Mouse (Mus musculus): ENCODE results near the gene Sympk. TPM values are rescaled to one million over a fixed set of nuclear protein-coding genes. Genes with fewer than 3 reads are reported as not detected.

The Sympk gene
- 10 to 100 TPM; 64.6 to 66.5 TPM for total RNA-seq (2021)
- long read RNA-seq, experiment 1, full-length matches to known transcripts, result 1 of 7 reads
- long read RNA-seq, experiment 1, partial matches to known transcripts, result 4 of 7 reads
- long read RNA-seq, experiment 1, other reads (novel, unspliced or antisense), result 2 of 7 reads
- long read RNA-seq, experiment 2, full-length matches to known transcripts, result 1 of 9 reads
- long read RNA-seq, experiment 2, partial matches to known transcripts, result 4 of 9 reads
- long read RNA-seq, experiment 2, other reads (novel, unspliced or antisense), result 4 of 9 reads

DNA sequence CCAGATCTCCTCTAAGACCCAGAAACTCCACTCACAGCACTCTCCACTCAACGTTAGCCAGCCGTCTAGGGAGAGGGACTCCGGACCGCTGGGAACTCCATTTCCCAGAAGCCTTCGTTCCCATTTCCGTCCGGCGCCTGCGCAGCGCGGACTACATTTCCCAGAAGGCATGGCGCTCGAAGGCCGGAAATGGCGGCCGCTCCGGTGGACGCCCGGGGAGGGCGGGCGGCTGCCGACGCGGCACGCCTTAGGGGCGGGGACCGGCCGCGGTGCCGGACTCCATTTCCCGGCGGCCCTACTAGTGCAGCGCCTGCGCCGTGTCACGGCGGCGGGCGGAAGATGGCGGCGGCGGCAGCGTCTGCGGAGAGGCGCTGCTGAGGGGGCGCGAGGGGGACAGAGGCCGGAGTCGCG lies at the start of gene Sympk:
TSS of gene Sympk (plus strand) at position 282 of the 411 bp plus-strand sequence.
- intact Hi-C loops (cut with DNase I), result no loop called here
- peak; percentile 96 to 97 for DNase-seq

- intact Hi-C loops (cut with DNase I), result no loop called here
Observed at GRCm38 (mm10) chr7:18978381-18978780, 45.8 kb upstream of the Sympk start.

DNA sequence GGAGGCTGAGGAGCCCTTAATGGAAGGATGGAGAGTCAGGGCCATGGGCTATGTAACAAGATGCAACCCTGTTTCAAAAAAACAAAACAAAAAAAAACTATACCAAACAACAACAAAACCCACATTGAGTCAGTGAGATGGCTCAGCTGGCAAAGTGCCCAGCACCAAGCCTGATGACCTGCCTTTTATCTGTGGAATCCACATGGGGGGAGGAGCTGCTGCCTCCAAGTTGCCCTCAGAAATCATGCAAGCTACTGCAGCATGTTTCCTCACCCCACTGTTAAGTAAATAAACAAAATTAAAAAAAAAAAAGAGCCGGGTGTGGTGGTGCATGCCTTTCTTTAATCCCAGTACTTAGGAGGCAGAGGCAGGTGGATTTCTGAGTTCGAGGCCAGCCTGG lies 37.7 kb upstream of the Sympk start:
- intact Hi-C loops (cut with DNase I), result no loop called here
- DNase-seq, result no peak

More at GRCm38 (mm10) chr7:18978381-18978780, 45.8 kb upstream of the Sympk start:
- DNase-seq, result no peak

DNA sequence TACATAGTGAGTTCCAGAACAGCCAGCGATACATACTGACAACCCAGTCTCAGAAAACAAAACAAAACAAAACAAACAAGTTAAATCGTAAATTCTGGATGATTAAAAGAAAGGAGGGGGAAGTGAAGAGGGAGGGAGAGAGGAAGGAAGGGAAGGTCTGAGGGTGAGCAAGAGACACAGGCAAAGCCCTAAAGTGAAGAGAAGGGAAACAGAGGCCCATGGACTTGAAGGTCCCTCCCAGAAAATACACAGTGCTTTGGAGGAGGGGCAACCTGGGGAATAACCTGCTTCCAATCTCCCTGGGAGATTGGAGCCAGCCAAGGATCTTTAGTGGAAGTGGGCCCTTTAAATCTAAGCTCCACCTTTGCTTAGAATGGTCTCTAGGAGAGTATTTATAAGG lies 37.1 kb upstream of the Sympk start, which contains the start of gene Nanos2:
TSS of gene Nanos2 (plus strand) at position 301 of the 400 bp plus-strand sequence.
- DNase-seq, result no peak
- intact Hi-C loops (cut with DNase I), result no loop called here

- DNase-seq, result no peak
- intact Hi-C loops (cut with DNase I), result no loop called here
Observed at GRCm38 (mm10) chr7:18987747-18988146, 36.4 kb upstream of the Sympk start.

DNA sequence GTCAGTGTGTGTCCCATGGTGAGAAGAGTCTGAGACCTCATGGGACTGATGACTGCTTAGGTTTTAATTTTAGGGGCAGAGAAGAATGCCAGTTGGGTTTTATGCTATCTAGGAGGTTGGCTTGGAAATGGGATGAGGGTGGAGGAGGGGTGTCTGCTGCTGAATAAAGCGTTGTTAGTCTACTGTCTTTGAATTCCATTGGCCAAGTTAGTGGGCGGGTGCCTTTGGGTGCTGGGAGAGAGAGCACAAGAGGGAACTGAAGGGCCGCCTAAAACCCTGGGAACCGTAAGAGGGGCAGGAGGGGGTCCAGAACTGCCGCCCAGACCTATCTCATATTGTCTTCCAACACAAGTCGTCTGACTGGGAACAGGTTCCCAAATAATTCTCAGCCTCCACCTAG lies 35.4 kb upstream of the Sympk start:
- DNase-seq, result no peak
- intact Hi-C loops (cut with DNase I), result no loop called here

- intact Hi-C loops (cut with DNase I), result no loop called here
- DNase-seq, result no peak
Observed at GRCm38 (mm10) chr7:18989995-18990394, 34.2 kb upstream of the Sympk start.

GRCm38 (mm10) chr7:18990601-18991295 lies 33.4 kb upstream of the Sympk start, which contains the start of gene Mypop:
Gene Mypop (plus strand): TSS chr7:18991245.
- DNase-seq, result peak; percentile 99
- intact Hi-C loops (cut with DNase I), result no loop called here

GRCm38 (mm10) chr7:18991660-18992293 lies 32.4 kb upstream of the Sympk start:
- intact Hi-C loops (cut with DNase I), result no loop called here
- DNase-seq, result peak in 1 of 2 experiments; percentile 24

GRCm38 (mm10) chr7:18992294-18992675 lies 31.9 kb upstream of the Sympk start:
- intact Hi-C loops (cut with DNase I), result no loop called here
- DNase-seq, result peak in 1 of 2 experiments; percentile 43

DNA sequence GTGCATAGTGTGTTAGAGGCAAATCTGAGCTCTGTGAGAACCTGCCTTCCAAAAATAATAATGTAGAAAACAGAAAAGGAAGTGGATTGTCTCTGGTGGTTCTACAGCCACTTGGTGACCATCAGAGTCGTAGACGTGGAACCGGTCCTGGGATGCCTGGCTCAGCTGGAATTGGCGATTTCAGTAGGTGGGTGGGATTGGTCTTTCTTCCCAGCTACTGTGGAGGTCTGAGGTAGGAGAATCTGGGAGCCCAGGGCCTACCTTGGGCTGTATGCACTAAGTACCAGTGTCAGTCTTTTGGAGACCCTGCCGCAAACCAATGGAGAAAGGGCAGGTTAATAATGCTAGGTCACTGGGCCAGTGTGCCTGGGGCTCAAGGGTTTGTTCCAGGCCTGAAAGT lies 31.1 kb upstream of the Sympk start:
- intact Hi-C loops (cut with DNase I), result no loop called here
- DNase-seq, result no peak

GRCm38 (mm10) chr7:18998835-18999234 lies 25.3 kb upstream of the Sympk start:
- intact Hi-C loops (cut with DNase I), result no loop called here
- no peak for DNase-seq

GRCm38 (mm10) chr7:19000421-19000820 lies 23.8 kb upstream of the Sympk start:
- intact Hi-C loops (cut with DNase I), result no loop called here
- peak in 1 of 2 experiments; percentile 26 for DNase-seq

DNA sequence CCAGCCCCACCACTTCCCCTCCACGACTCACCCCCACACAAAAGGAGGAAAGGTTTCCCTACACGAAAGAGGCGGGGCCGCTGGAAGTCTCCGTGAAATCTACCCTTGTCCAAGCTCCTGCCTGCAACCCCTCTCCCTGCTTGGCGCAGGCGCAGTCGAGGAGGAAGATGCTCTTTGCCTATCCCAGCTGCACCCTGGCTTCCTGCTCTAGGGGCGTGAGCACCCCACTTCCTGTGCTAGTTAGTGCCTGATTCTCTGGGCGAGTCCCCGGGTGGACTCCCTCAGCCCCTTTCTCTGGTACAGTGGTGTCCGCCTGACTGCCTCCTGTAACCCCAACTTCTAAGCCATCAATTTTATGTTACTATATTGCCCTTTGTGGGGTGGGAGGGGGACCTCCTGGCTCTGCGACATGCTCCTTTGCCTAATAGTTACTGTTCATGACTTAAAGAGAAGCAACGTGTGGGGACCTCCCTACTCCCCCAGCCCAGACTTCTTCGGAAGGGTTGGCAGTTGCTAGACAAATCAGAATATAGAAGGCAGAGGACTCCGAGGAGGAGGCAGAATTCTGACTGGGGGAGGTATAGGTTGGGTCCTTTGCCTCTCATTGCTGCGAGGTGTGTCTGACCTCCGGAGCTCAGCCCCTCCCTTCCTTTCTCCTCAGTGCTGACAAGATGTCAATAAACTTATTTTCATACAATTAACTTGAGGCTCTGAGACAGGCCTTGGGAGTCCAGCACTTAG lies 22.9 kb upstream of the Sympk start:
- intact Hi-C loops (cut with DNase I), result no loop called here
- peak; percentile 78 to 80 for DNase-seq

DNA sequence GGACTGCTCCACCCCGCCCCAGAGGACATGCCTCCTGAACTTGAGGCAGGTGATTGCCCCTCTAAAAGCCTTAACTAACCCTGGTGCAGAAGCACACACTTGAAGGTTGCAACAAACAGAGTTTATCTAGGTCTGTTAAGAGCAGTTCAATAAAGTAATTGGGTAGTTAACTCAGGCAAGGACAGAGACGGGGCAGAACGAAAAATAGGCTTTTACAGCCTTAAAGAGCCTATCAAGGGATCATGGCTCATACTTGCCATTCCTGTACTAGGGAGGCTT lies 22.4 kb upstream of the Sympk start:
- intact Hi-C loops (cut with DNase I), result no loop called here
- no peak for DNase-seq

- DNase-seq, result no peak
- intact Hi-C loops (cut with DNase I), result no loop called here
Observed at GRCm38 (mm10) chr7:19002115-19002514, 22.1 kb upstream of the Sympk start.

- intact Hi-C loops (cut with DNase I), result no loop called here
- peak; percentile 61 to 77 for DNase-seq
Observed at GRCm38 (mm10) chr7:19002848-19003498, 21.2 kb upstream of the Sympk start.

DNA sequence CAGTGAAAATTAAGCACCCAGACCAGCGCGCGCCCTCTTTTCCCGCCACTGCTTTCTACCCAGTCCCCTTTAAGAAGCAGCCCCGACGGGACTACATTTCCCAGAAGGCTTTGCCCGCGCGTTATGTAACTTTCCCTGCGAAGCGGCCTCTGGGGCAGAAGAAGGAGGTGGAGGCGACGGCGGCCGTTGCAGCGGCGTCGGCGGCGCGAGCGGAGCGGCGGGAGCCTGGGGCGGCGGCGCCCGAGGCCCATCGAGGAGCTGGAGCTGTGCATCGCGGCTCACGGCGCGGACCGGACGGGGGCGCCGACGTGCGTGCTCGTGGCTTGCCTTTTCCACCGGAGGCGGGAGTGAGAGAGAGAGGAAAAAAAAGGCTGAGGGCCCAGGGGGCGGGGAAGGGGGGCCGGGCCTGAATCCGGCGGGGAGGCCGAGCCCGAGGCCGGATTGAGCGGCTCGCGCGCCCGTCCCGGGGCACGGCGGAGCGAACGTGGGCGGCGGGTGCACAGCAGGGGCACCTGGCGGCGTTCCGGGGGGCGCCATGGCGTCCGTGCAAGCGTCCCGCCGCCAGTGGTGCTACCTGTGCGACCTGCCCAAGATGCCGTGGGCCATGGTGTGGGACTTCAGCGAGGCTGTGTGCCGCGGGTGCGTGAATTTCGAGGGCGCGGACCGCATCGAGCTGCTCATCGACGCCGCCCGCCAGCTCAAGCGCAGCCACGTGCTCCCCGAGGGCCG lies 20.1 kb upstream of the Sympk start, which contains the start of gene Irf2bp1:
TSS of gene Irf2bp1 (plus strand) at position 143 of the 729 bp plus-strand sequence.
- intact Hi-C loops (cut with DNase I), result no loop called here
- peak; percentile 92 to 94 for DNase-seq

DNA sequence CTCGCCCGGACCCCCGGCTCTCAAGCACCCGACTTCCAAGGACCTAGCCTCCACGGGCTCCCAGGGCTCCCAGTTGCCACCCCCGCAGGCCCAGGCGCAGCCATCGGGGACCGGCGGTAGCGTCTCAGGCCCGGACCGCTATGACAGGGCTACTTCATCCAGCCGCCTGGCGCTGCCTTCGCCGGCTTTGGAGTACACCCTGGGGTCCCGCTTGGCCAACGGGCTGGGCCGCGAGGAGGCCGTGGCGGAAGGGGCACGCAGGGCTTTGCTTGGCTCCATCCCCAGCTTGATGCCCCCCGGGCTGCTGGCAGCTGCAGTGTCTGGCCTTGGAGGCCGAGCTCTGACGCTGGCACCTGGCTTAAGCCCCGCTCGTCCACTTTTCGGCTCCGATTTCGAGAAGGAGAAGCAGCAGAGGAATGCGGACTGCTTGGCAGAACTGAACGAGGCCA lies 19.5 kb upstream of the Sympk start:
- DNase-seq, result peak; percentile 33 to 39
- intact Hi-C loops (cut with DNase I), result no loop called here
